Mouse (Mus musculus) stomach, postnatal 0 days (tissue): ENCODE data around the gene Spen. TPM values are rescaled to one million over a fixed set of nuclear protein-coding genes. Genes with fewer than 3 reads are reported as not detected.

Experiments
- ATAC-seq: fragments of 200-750 bp; cut with Nextera tagmentation; 2 replicates; pipeline ENCODE4 v1.8.0; 2017; ENCODE audit not compliant: low FRiP score, low TSS enrichment
- DNase-seq: peaks from one replicate; pipeline ENCODE4 v3.0.0-alpha.2; 2016; ENCODE audit warnings: low spot score
- H3K27ac ChIP-seq: fragments of 300-500 bp; sonication (generic); replicated peaks from 2 replicates; pipeline ENCODE4 v1.5.1; 2014; ENCODE audit warnings: mild to moderate bottlenecking, control low read depth
- H3K27me3 ChIP-seq: fragments of 300-500 bp; sonication (generic); 2 replicates; pipeline ENCODE4 v1.6.1; 2014; ENCODE audit warnings: low read length; ENCODE audit not compliant: control insufficient read depth, insufficient read depth
- H3K36me3 ChIP-seq: fragments of 300-500 bp; sonication (generic); 2 replicates; pipeline ENCODE4 v1.6.1; 2014; ENCODE audit warnings: low read length, mixed read lengths; ENCODE audit not compliant: control insufficient read depth, insufficient read depth
- H3K4me1 ChIP-seq: fragments of 300-500 bp; sonication (generic); replicated peaks from 2 replicates; pipeline ENCODE4 v1.6.1; 2014; ENCODE audit warnings: antibody characterized with exemption; ENCODE audit not compliant: control insufficient read depth, insufficient read depth
- H3K4me2 ChIP-seq: fragments of 300-500 bp; sonication (generic); replicated peaks from 2 replicates; pipeline ENCODE4 v1.6.1; 2014; ENCODE audit warnings: low read depth, mild to moderate bottlenecking, control low read depth, moderate library complexity
- H3K4me3 ChIP-seq: fragments of 300-500 bp; sonication (generic); 2 replicates; pipeline ENCODE4 v1.5.1; 2014; ENCODE audit warnings: low read depth, low read length, control low read depth
- H3K9ac ChIP-seq: fragments of 300-500 bp; sonication (generic); 2 replicates; pipeline ENCODE4 v1.6.1; 2014; ENCODE audit warnings: mild to moderate bottlenecking, low read length, control low read depth, mixed read lengths
- H3K9me3 ChIP-seq: fragments of 300-500 bp; sonication (generic); 2 replicates; pipeline ENCODE4 v1.6.1; 2016; ENCODE audit warnings: low read length; ENCODE audit not compliant: control insufficient read depth
- CTCF ChIP-seq: IDR thresholded peaks from 2 replicates; pipeline ENCODE4 v1.5.1; 2016; ENCODE audit warnings: antibody characterized with exemption, low read depth, mild to moderate bottlenecking, moderate library complexity
- EP300 ChIP-seq: optimal IDR thresholded peaks from 2 replicates; pipeline ENCODE3; 2016; ENCODE audit warnings: antibody characterized with exemption
- WGBS: fragments of 180-500 bp; shearing (Covaris S2); extraction: QIAGEN DNeasy Blood & Tissue Kit; methylation state at CpG from one replicate; pipeline ENCODE4 v1.1.7; 2014; 5-methylcytosine and 5-hydroxymethylcytosine counted together
- polyA plus RNA-seq: library from polyadenylated mRNA; unstranded; fragments of >200 nt; fragmentation: Nextera tagmentation; extraction: Ambion mirVana; gene quantifications from 2 replicates; pipeline ENCODE4 v1.2.1, GENCODE M21; 2015

Gene Spen
- polyA plus RNA-seq, 1 experiment from 2014 or later = 2.9 TPM

GRCm38 (mm10) chr4:141454581-141455350, 83.6 kb downstream of the Spen start:
- DNase-seq = no peak
- TF ChIP-seq EP300 = no peak
- no peak for TF ChIP-seq CTCF
- peaks cover 6% of the 10 kb centered on the region for H3K36me3 ChIP-seq
- H3K27ac ChIP-seq = peak overlapping the region; percentile 77
- no peaks in the 10 kb centered on the region for H3K9me3 ChIP-seq
- no peak for ATAC-seq
- H3K4me2 ChIP-seq = no peak overlapping the region
- H3K9ac ChIP-seq = no peak overlapping the region
- H3K4me1 ChIP-seq = no peaks in the 10 kb centered on the region
- WGBS = 57% methylated on average over 14 of the region's 14 CpGs
- no peak overlapping the region for H3K4me3 ChIP-seq
- no peaks in the 10 kb centered on the region for H3K27me3 ChIP-seq

GRCm38 (mm10) chr4:141451916-141452450, 86.4 kb downstream of the Spen start:
- no peak for DNase-seq
- Histone ChIP-seq H3K9me3 (no peaks in the 10 kb centered on the region), H3K4me3 (no peak overlapping the region), H3K9ac (no peak overlapping the region), H3K27me3 (no peaks in the 10 kb centered on the region), H3K4me2 (no peak overlapping the region), H3K36me3 (peaks cover 13% of the 10 kb centered on the region), H3K4me1 (no peaks in the 10 kb centered on the region), H3K27ac (no peak overlapping the region)
- 87% methylated on average over 9 of the region's 9 CpGs for WGBS
- no peak for ATAC-seq
- TF ChIP-seq CTCF (no peak), EP300 (no peak)

- Histone ChIP-seq H3K4me1 (no peaks in the 10 kb centered on the region), H3K4me2 (no peak overlapping the region), H3K36me3 (peaks cover 13% of the 10 kb centered on the region), H3K9ac (no peak overlapping the region), H3K9me3 (no peaks in the 10 kb centered on the region), H3K4me3 (no peak overlapping the region), H3K27me3 (no peaks in the 10 kb centered on the region), H3K27ac (no peak overlapping the region)
- DNase-seq = no peak
- WGBS = 81% methylated on average over 2 of the region's 2 CpGs
- TF ChIP-seq CTCF (no peak), EP300 (no peak)
- no peak for ATAC-seq
Observed at GRCm38 (mm10) chr4:141451251-141451650, 87.1 kb downstream of the Spen start.

- Histone ChIP-seq H3K9ac (no peak overlapping the region), H3K4me1 (0 out of 2 replicates have a peak, but pooled peaks cover 4% of the 10 kb centered on the region), H3K4me3 (no peak overlapping the region), H3K4me2 (0 out of 2 replicates have a peak overlapping the region, but pooled peaks have one; percentile 95), H3K9me3 (no peaks in the 10 kb centered on the region), H3K36me3 (peaks cover 6% of the 10 kb centered on the region; the same call in 1 of the 2 replicates), H3K27ac (0 out of 2 replicates have a peak overlapping the region, but pooled peaks have one; percentile 13), H3K27me3 (no peaks in the 10 kb centered on the region)
- 65% methylated on average over 7 of the region's 7 CpGs for WGBS
- ATAC-seq (no peak), DNase-seq (no peak)
- TF ChIP-seq CTCF (no peak), EP300 (no peak)
Observed at GRCm38 (mm10) chr4:141446211-141446610, 92.2 kb downstream of the Spen start.

DNA sequence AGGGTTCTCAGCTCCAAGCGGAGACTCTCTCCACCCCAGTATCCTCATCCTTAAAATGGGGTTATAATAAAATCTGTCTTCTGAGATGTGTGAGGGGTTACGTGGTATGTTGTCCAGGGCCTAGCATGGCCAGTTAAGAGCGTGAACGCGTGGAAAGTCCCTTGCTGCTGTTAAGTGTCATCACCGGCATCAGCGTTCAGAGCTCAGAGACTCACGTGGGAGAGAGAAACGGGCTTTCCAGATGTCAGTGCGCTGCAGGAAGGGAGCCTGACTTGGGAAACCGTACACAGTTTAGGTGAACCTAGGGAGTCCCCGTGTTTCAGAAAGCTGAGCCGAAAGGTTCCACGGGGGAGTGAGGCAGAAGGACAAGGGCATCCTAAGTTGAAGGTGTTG, 93.1 kb downstream of the Spen start:
- Histone ChIP-seq H3K36me3 (peaks cover 6% of the 10 kb centered on the region; the same call in 1 of the 2 replicates), H3K4me2 (peak overlapping the region; percentile 95), H3K9ac (peak overlapping the region; percentile 89), H3K4me1 (0 out of 2 replicates have a peak, but pooled peaks cover 4% of the 10 kb centered on the region), H3K4me3 (peak overlapping the region; percentile 100), H3K9me3 (no peaks in the 10 kb centered on the region), H3K27me3 (no peaks in the 10 kb centered on the region), H3K27ac (peak overlapping the region; percentile 79)
- TF ChIP-seq CTCF (no peak), EP300 (no peak)
- ATAC-seq (no peak), DNase-seq (no peak)
- WGBS = 14% methylated on average over 14 of the region's 14 CpGs
